Mouse (Mus musculus): ENCODE data around the gene Mt2. TPM values are rescaled to one million over a fixed set of nuclear protein-coding genes. Genes with fewer than 3 reads are reported as not detected.

Mt2 gene
- total RNA-seq, 2 experiments from 2014 or later, result 83.6 to 103 TPM

GRCm38 (mm10) chr8:94171321-94171755, 1.1 kb upstream of the Mt2 start:
- DNase-seq (ENCODE audit: low spot score in 2 of 2), result peak in 1 of 2 experiments; percentile 36

- peak in 1 of 2 experiments; percentile 28 for DNase-seq (ENCODE audit: low spot score in 2 of 2)
These were observed 607 bp downstream of the Mt2 start for GRCm38 (mm10) chr8:94172809-94173732.

GRCm38 (mm10) chr8:94173848-94174403, 1.5 kb downstream of the Mt2 start:
- DNase-seq (ENCODE audit: low spot score in 2 of 2), result no peak

- no peak for DNase-seq (ENCODE audit: low spot score in 2 of 2)
These were observed 2.3 kb downstream of the Mt2 start for GRCm38 (mm10) chr8:94174619-94175213.

- no peak for DNase-seq (ENCODE audit: low spot score in 2 of 2)
These were observed 5.4 kb downstream of the Mt2 start for GRCm38 (mm10) chr8:94177716-94178390.

- DNase-seq (ENCODE audit: low spot score in 2 of 2), result peak; percentile 66 to 88
These were observed 6.6 kb downstream of the Mt2 start, which contains the start of gene Mt1 for GRCm38 (mm10) chr8:94178857-94179712. Gene Mt1, plus strand, starts transcription at chr8:94179082.

- DNase-seq (ENCODE audit: low spot score in 2 of 2), result no peak
These were observed 7.5 kb downstream of the Mt2 start for GRCm38 (mm10) chr8:94179713-94180560.

- no peak for DNase-seq (ENCODE audit: low spot score in 2 of 2)
These were observed 8.1 kb downstream of the Mt2 start for GRCm38 (mm10) chr8:94180561-94180908.

- no peak for DNase-seq (ENCODE audit: low spot score in 2 of 2)
These were observed 9.8 kb downstream of the Mt2 start for GRCm38 (mm10) chr8:94182055-94182929.

GRCm38 (mm10) chr8:94183117-94183516, 10.7 kb downstream of the Mt2 start:
- peak; percentile 52 to 72 for DNase-seq (ENCODE audit: low spot score in 2 of 2)

GRCm38 (mm10) chr8:94184357-94184843, 11.9 kb downstream of the Mt2 start:
- DNase-seq (ENCODE audit: low spot score in 2 of 2), result no peak

- DNase-seq (ENCODE audit: low spot score in 2 of 2), result no peak
These were observed 13.3 kb downstream of the Mt2 start for GRCm38 (mm10) chr8:94185791-94186190.

GRCm38 (mm10) chr8:94186542-94186941, 14.1 kb downstream of the Mt2 start:
- peak in 1 of 2 experiments; percentile 70 for DNase-seq (ENCODE audit: low spot score in 2 of 2)

GRCm38 (mm10) chr8:94187290-94188002, 15.0 kb downstream of the Mt2 start:
- peak in 1 of 2 experiments; percentile 29 for DNase-seq (ENCODE audit: low spot score in 2 of 2)

- no peak for DNase-seq (ENCODE audit: low spot score in 2 of 2)
These were observed 17.0 kb downstream of the Mt2 start for GRCm38 (mm10) chr8:94189275-94190031.

- peak; percentile 55 to 74 for DNase-seq (ENCODE audit: low spot score in 2 of 2)
These were observed 18.7 kb downstream of the Mt2 start for GRCm38 (mm10) chr8:94191101-94191691.

Measured in gastrocnemius, postnatal 4 days (tissue).